Mouse (Mus musculus) granulocyte monocyte progenitor cell, adult 5-6 weeks (primary cell): ENCODE data around the gene D430042O09Rik. TPM values are rescaled to one million over a fixed set of nuclear protein-coding genes. Genes with fewer than 3 reads are reported as not detected.

Experiments used
- total RNA-seq, 2 experiments: library from RNA; stranded (forward) in 1 of 2; stranded (reverse) in 1 of 2; fragments of 200-712, 200-1000 nt in 1 of 2; fragments of >200 nt in 1 of 2; fragmentation: Nextera tagmentation in 1 of 2; gene quantifications; 2 replicates each; pipeline ENCODE4 v1.2.3; 2014 to 2017

Gene D430042O09Rik
- total RNA-seq, 2 experiments from 2014 or later, result 6.3 to 11.9 TPM

Other genes with a start within 250 kb of the D430042O09Rik start
- gene Nsmce1, start 216.3 kb upstream of the D430042O09Rik start, total RNA-seq (2014; fragmentation: Nextera tagmentation), result 54.9 and 65.5 TPM in 2 replicates
- gene Nsmce1, start 216.3 kb upstream of the D430042O09Rik start, total RNA-seq (2017), result 77.7 and 82.8 TPM in 2 replicates
- gene Il4ra, start 155.8 kb upstream of the D430042O09Rik start, total RNA-seq (2014; fragmentation: Nextera tagmentation), result 13.4 and 13.6 TPM in 2 replicates
- 17.2 and 22.6 TPM in 2 replicates for gene Il4ra, start 155.8 kb upstream of the D430042O09Rik start, total RNA-seq (2017)
- 1.8 and 8.8 TPM in 2 replicates for gene Il21r, start 104.5 kb upstream of the D430042O09Rik start, total RNA-seq (2014; fragmentation: Nextera tagmentation)
- gene Il21r, start 104.5 kb upstream of the D430042O09Rik start, total RNA-seq (2017), result 7.5 and 8.2 TPM in 2 replicates
- 33.4 and 34.6 TPM in 2 replicates for gene Gtf3c1, start 108 bp upstream of the D430042O09Rik start, total RNA-seq (2014; fragmentation: Nextera tagmentation)
- 35.2 and 47.4 TPM in 2 replicates for gene Gtf3c1, start 108 bp upstream of the D430042O09Rik start, total RNA-seq (2017)